Mouse (Mus musculus) stomach, embryonic 14.5 days (tissue): ENCODE measurements around the gene Tuba3b. TPM values are rescaled to one million over a fixed set of nuclear protein-coding genes. Genes with fewer than 3 reads are reported as not detected.

Experiments used
- ATAC-seq: fragments of 200-750 bp; cut with Nextera tagmentation; 2 replicates; pipeline ENCODE4 v1.8.0; 2017; ENCODE audit warnings: low read depth, moderate TSS enrichment; ENCODE audit not compliant: insufficient number of reproducible peaks, insufficient read depth, low FRiP score
- H3K27ac ChIP-seq: fragments of 300-500 bp; sonication (generic); 2 replicates; pipeline ENCODE4 v1.5.1; 2014; ENCODE audit warnings: mild to moderate bottlenecking, low read length, moderate library complexity, mixed read lengths
- H3K27me3 ChIP-seq: fragments of 300-500 bp; sonication (generic); 2 replicates; pipeline ENCODE4 v1.6.1; 2014; ENCODE audit warnings: low read length, control low read depth, mixed read lengths; ENCODE audit not compliant: control insufficient read depth, insufficient read depth
- H3K36me3 ChIP-seq: fragments of 300-500 bp; sonication (generic); 2 replicates; pipeline ENCODE4 v1.6.1; 2014; ENCODE audit warnings: mild to moderate bottlenecking, control low read depth, low read length, moderate library complexity, mixed read lengths; ENCODE audit not compliant: control insufficient read depth, insufficient read depth
- H3K4me1 ChIP-seq: fragments of 300-500 bp; sonication (generic); 2 replicates; pipeline ENCODE4 v1.6.1; 2014; ENCODE audit warnings: low read length, control low read depth, mixed read lengths; ENCODE audit not compliant: control insufficient read depth, insufficient read depth
- H3K4me2 ChIP-seq: fragments of 300-500 bp; sonication (generic); replicated peaks from 2 replicates; pipeline ENCODE4 v1.6.1; 2014; ENCODE audit warnings: low read depth, low read length, control low read depth
- H3K4me3 ChIP-seq: fragments of 300-500 bp; sonication (generic); 2 replicates; pipeline ENCODE4 v1.5.1; 2014; ENCODE audit warnings: low read depth, low read length, control low read depth
- H3K9ac ChIP-seq: fragments of 300-500 bp; sonication (generic); replicated peaks from 2 replicates; pipeline ENCODE4 v1.6.1; 2014; ENCODE audit warnings: low read depth, mild to moderate bottlenecking, control low read depth, low read length, moderate library complexity, mixed read lengths
- H3K9me3 ChIP-seq: fragments of 300-500 bp; sonication (generic); 2 replicates; pipeline ENCODE4 v1.6.1; 2016; ENCODE audit warnings: low read depth, low read length, control low read depth; ENCODE audit not compliant: control insufficient read depth
- WGBS: fragments of 180-500 bp; shearing (Covaris S2); extraction: QIAGEN DNeasy Blood & Tissue Kit; methylation state at CpG from one replicate; pipeline ENCODE4 v1.1.7; 2014; 5-methylcytosine and 5-hydroxymethylcytosine counted together
- polyA plus RNA-seq: library from polyadenylated mRNA; unstranded; fragments of >200 nt; fragmentation: Nextera tagmentation; extraction: Ambion mirVana; gene quantifications from 2 replicates; pipeline ENCODE4 v1.2.1, GENCODE M21; 2014

Tuba3b gene
- polyA plus RNA-seq = not detected in 2 replicates

DNA sequence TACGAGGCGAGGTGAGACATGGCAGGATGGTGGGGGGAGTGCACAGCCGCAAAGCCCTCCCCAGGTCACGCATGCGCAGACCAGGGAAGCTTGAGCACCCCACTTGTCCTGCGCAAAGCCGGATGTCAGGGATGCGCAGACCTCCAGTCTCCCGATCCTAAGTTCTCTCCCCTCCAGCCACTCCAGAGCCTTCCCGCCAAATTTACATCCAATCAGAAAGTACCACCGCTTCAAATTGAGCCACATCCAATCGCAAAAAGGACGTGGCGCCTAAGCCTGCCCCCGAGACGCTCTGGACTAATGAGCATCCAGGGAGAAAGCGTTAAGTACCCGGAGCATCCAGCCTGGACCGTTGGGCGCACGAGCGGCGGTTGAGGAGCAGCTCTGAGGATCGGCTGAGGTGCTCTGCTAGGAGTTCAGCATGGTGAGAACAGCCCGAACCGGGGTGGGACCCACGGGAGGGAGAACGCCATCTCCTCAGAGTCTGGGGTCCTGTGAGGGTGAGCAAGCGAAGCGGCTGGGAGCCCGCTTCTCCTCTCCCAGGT, at the start of gene Tuba3b:
Gene Tuba3b (plus strand): TSS at position 92 of the 545 bp plus-strand sequence.
- H3K27ac ChIP-seq = no peak within 1 kb of the TSS
- H3K36me3 ChIP-seq = no peaks in the 10 kb centered on the region
- 96% methylated on average over 31 of the region's 31 CpGs for WGBS
- no peak for ATAC-seq
- H3K4me3 ChIP-seq = no peak within 1 kb of the TSS
- H3K9me3 ChIP-seq = no peaks in the 10 kb centered on the region
- H3K9ac ChIP-seq = no peak within 1 kb of the TSS
- H3K4me1 ChIP-seq = 0 out of 2 replicates have a peak, but pooled peaks cover 3% of the 10 kb centered on the region
- H3K27me3 ChIP-seq = no peaks in the 10 kb centered on the region
- no peak within 1 kb of the TSS for H3K4me2 ChIP-seq

- Histone ChIP-seq H3K9ac (no peak overlapping the region), H3K4me2 (no peak overlapping the region), H3K4me3 (no peak overlapping the region), H3K9me3 (no peaks in the 10 kb centered on the region), H3K27me3 (no peaks in the 10 kb centered on the region), H3K36me3 (no peaks in the 10 kb centered on the region), H3K27ac (no peak overlapping the region), H3K4me1 (no peaks in the 10 kb centered on the region)
- no peak for ATAC-seq
- WGBS = 71% methylated on average over 8 of the region's 8 CpGs
Measured at GRCm38 (mm10) chr6:145567296-145567695, 48.3 kb upstream of the Tuba3b start.

GRCm38 (mm10) chr6:145567832-145568231, 47.7 kb upstream of the Tuba3b start:
- Histone ChIP-seq H3K9ac (no peak overlapping the region), H3K4me1 (no peaks in the 10 kb centered on the region), H3K4me3 (no peak overlapping the region), H3K4me2 (no peak overlapping the region), H3K27ac (no peak overlapping the region), H3K27me3 (no peaks in the 10 kb centered on the region), H3K36me3 (no peaks in the 10 kb centered on the region), H3K9me3 (no peaks in the 10 kb centered on the region)
- 91% methylated on average over 3 of the region's 3 CpGs for WGBS
- no peak for ATAC-seq

DNA sequence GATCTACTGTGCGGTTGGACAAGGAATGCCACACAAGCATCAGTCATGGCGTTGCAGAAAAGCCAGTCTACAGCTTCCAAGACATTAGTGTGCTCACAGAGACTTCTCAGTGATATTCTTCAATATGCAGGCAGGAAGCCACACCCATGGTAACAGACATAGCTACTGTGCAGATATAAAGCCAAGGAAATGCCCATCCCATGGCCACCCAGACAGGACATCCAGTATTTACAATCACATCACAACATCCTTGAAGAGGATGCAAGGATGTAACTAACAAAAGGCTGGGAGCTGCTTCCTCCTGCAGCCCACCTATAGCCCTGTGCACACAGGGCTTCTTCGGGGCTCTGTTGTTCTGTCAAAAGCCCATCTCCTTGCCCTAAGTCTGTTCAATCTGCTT, 46.9 kb upstream of the Tuba3b start:
- ATAC-seq = no peak
- H3K4me1 ChIP-seq = no peaks in the 10 kb centered on the region
- no peaks in the 10 kb centered on the region for H3K27me3 ChIP-seq
- 83% methylated on average over 3 of the region's 3 CpGs for WGBS
- H3K27ac ChIP-seq = no peak overlapping the region
- H3K4me3 ChIP-seq = no peak overlapping the region
- H3K9me3 ChIP-seq = no peaks in the 10 kb centered on the region
- H3K4me2 ChIP-seq = no peak overlapping the region
- H3K9ac ChIP-seq = no peak overlapping the region
- H3K36me3 ChIP-seq = no peaks in the 10 kb centered on the region

GRCm38 (mm10) chr6:145573250-145574013, 42.1 kb upstream of the Tuba3b start:
- H3K27me3 ChIP-seq = no peaks in the 10 kb centered on the region
- WGBS = 82% methylated on average over 6 of the region's 6 CpGs
- no peak overlapping the region for H3K9ac ChIP-seq
- H3K4me2 ChIP-seq = no peak overlapping the region
- no peaks in the 10 kb centered on the region for H3K4me1 ChIP-seq
- ATAC-seq = no peak
- H3K4me3 ChIP-seq = no peak overlapping the region
- H3K9me3 ChIP-seq = no peaks in the 10 kb centered on the region
- H3K27ac ChIP-seq = no peak overlapping the region
- H3K36me3 ChIP-seq = no peaks in the 10 kb centered on the region

DNA sequence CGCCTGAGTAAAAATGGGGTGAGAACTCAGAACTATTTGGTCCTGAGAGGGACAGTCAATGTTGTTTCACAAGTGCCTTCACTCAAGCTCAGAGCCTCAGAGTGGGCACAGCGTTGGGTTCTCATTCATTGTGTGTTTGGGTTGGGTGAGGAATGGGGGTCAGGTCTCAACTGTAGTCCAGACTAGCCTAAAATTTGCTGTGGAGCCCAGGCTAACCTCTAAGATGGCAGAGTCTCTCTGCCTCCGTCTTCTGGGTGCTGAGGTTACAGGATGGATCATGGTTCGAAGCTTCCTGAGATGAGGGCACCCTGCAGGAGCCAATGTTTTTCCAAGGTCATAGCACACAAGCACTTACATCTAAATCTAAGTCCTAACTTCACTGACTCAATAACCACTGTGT, 38.8 kb upstream of the Tuba3b start:
- Histone ChIP-seq H3K9ac (no peak overlapping the region), H3K27ac (no peak overlapping the region), H3K4me3 (no peak overlapping the region), H3K9me3 (no peaks in the 10 kb centered on the region), H3K4me1 (0 out of 2 replicates have a peak, but pooled peaks cover 2% of the 10 kb centered on the region), H3K27me3 (no peaks in the 10 kb centered on the region), H3K4me2 (no peak overlapping the region), H3K36me3 (no peaks in the 10 kb centered on the region)
- ATAC-seq = no peak
- 94% methylated on average over 4 of the region's 4 CpGs for WGBS

- H3K27ac ChIP-seq = no peak overlapping the region
Measured at GRCm38 (mm10) chr6:145578457-145579185, 36.9 kb upstream of the Tuba3b start.

DNA sequence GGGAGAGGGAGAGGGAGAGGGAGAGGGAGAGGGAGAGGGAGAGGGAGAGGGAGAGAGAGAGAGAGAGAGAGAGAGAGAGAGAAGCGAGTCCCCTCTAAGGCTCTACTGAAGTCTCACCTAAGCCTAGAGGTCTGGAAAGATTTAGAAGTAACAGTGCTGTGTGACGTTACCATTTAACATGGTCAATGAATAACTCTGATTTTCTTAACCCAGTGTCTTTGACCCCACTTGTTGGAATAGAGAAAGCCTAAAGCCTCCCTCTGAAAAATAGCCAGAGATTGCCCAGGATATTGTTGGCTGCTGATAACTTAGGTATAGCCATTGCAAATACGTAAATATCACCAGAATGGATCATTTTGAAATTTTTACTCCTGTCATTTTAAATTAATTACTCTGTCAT, 35.8 kb upstream of the Tuba3b start:
- H3K27ac ChIP-seq = no peak overlapping the region
- H3K27me3 ChIP-seq = no peaks in the 10 kb centered on the region
- 0 out of 2 replicates have a peak, but pooled peaks cover 2% of the 10 kb centered on the region for H3K4me1 ChIP-seq
- H3K4me2 ChIP-seq = no peak overlapping the region
- no peak overlapping the region for H3K9ac ChIP-seq
- ATAC-seq = no peak
- no peaks in the 10 kb centered on the region for H3K36me3 ChIP-seq
- no peaks in the 10 kb centered on the region for H3K9me3 ChIP-seq
- WGBS = 88% methylated on average over 3 of the region's 3 CpGs
- H3K4me3 ChIP-seq = no peak overlapping the region

More at GRCm38 (mm10) chr6:145578457-145579185, 36.9 kb upstream of the Tuba3b start:
- H3K9me3 ChIP-seq = no peaks in the 10 kb centered on the region
- no peak overlapping the region for H3K4me2 ChIP-seq
- no peak overlapping the region for H3K4me3 ChIP-seq
- no peak for ATAC-seq
- no peaks in the 10 kb centered on the region for H3K27me3 ChIP-seq
- WGBS = 44% methylated on average over 10 of the region's 10 CpGs
- no peak overlapping the region for H3K9ac ChIP-seq
- H3K4me1 ChIP-seq = 0 out of 2 replicates have a peak, but pooled peaks cover 2% of the 10 kb centered on the region
- no peaks in the 10 kb centered on the region for H3K36me3 ChIP-seq
